Mouse (Mus musculus) heart, postnatal 0 days (tissue): ENCODE results near the gene Mydgf.

ENCODE experiments used
- CTCF ChIP-seq: IDR thresholded peaks from 2 replicates; pipeline ENCODE4 v1.5.1; 2016; ENCODE audit warnings: antibody characterized with exemption, control low read depth, low read depth
- EP300 ChIP-seq: IDR thresholded peaks from 2 replicates; pipeline ENCODE4 v1.6.1; 2016; ENCODE audit warnings: antibody characterized with exemption, low read depth

DNA sequence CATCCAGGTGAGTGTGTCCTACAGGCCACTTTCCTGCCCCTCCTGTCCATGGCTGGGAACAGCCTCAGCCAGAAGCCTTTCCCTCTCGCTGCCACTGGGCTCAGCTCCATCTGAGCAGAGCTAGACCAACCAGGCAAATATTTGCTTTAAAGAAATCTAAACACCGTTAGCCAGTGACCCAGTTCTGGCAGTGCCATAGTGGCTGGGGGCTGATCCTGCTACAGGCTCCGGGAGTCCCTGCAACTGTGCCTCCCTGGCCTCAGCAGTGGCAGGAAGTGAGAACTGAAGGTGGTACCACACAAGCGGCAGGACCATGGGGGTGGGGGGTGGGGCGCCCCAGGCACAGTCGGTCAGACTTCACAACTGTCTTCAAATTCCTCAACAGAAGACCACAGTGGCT is 29.0 kb upstream of the Mydgf start:
- no peak for TF ChIP-seq CTCF
- TF ChIP-seq EP300 = no peak
